ENCODE assay signal across 28 mouse cellular contexts in the genomic region with DNA sequence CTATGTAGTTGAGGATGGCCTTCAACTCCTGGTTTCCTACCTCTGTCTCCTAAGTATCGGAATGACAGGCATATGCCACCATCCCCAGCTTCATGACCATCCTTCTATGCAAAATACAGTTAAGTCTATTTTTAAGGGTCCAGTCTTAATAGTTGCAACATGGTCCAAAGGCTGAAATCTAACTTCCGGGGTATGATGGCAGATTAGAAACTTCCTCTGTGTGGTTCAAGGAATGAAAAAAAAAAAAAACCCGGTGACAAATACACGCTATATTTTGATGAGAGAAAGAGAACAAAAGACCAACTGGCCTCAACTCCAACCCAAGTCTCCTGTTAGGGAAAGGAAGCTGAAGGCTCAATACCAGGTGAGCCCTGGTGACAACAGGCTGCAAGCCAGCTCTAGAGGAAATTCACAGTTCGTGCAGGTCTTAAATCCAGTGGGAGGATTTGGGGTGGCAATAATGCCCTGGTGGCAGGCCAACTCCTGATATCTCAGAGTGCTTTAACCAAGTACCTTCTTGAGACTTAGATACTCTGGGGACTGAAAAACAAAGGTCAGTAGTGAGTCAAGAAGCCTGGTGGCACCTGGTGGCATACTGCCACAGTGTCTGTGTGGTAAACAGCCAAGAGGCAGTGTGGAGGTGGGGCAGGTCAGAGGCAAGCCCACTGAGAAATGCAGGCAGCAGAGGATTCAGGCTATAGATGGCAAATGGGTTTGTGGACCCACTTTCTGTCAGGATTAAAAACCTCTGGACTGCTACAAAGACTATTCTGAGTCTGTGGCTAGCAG. TPM values are rescaled to one million over a fixed set of nuclear protein-coding genes. Genes with fewer than 3 reads are reported as not detected.
DNase-seq lines count a peak whose midpoint lies in the region; ATAC-seq and TF ChIP-seq lines count a peak whose summit lies in the region.
"Had no signal": no experiment of that assay in that cellular context is flagged by ENCODE, and none has a peak within 500 bp of the region (broad histone marks: within the 10 kb centered on the region; RNA-seq: fewer than 3 reads in every experiment).

No protein-coding gene starts in this region.

- intact Hi-C loops in left cerebral cortex, postnatal 10 days (cut with DNase I) = no loop called here

- peak; percentile 46 for DNase-seq in MEL (ENCODE audit: low read depth, low spot score)
- peak; percentile 21 for DNase-seq in lung, postnatal 25 days (ENCODE audit: low spot score)
- DNase-seq in thymus, postnatal 10 days (ENCODE audit: low spot score in 2 of 2) = no peak
- DNase-seq in left cerebral cortex, postnatal 10 days (ENCODE audit: extremely low spot score in 1 of 2, low spot score in 2 of 2) = no peak
- DNase-seq: adrenal gland, postnatal 14 days; cerebellum, adult 2 months; cerebellum, postnatal 25 days; forebrain, postnatal 0 days; gastrocnemius, postnatal 10 days; kidney, adult 2 months; kidney, postnatal 4 days; layer of hippocampus, postnatal 36 days; liver; midbrain, embryonic 14.5 days; retina, postnatal 1 day; right cerebral cortex, postnatal 14 days; thymus, postnatal 14 days had no signal

- TF ChIP-seq CTCF in MEL (IDR thresholded peaks at IDR 0.05 in 2 of 3, conservative IDR thresholded peaks at IDR 0.05 in 1 of 3; ENCODE audit: control insufficient read depth in 1 of 3, insufficient read depth in 1 of 3, low read depth in 2 of 3, low read length in 3 of 3, poor library complexity in 1 of 3, severe bottlenecking in 1 of 3) = no peak

- WGBS in neural tube, embryonic 15.5 days = 95% methylated on average over 5 of the region's 5 CpGs

- TF ChIP-seq RAD21 in MEL (IDR thresholded peaks at IDR 0.05; ENCODE audit: low read depth, low read length) = no peak

- no peak overlapping the region for H3K4me3 ChIP-seq in MEL (ENCODE audit: control insufficient read depth in 1 of 2, insufficient read depth in 1 of 2, low read depth in 2 of 2, low read length in 2 of 2)
- no peak overlapping the region for H3K4me3 ChIP-seq in neural tube, embryonic 15.5 days (replicated peaks)
- H3K4me3 ChIP-seq: heart, embryonic 10.5 days; heart, embryonic 15.5 days; hindbrain, embryonic 12.5 days; intestine, embryonic 15.5 days; lung, embryonic 15.5 days; stomach, embryonic 15.5 days had no signal

- H3K27me3 ChIP-seq in MEL (ENCODE audit: control insufficient read depth in 1 of 2, insufficient read depth in 2 of 2, low read length in 2 of 2) = no peaks in the 10 kb centered on the region
- H3K27me3 ChIP-seq in neural tube, embryonic 15.5 days (replicated peaks) = no peaks in the 10 kb centered on the region
- H3K27me3 ChIP-seq: heart, embryonic 15.5 days; hindbrain, embryonic 12.5 days; intestine, embryonic 15.5 days; lung, embryonic 15.5 days; stomach, embryonic 15.5 days had no signal

- no peaks in the 10 kb centered on the region for H3K9me3 ChIP-seq in MEL (replicated peaks; ENCODE audit: insufficient read depth, low read length)
- no peaks in the 10 kb centered on the region for H3K9me3 ChIP-seq in neural tube, embryonic 15.5 days (replicated peaks)
- H3K9me3 ChIP-seq: heart, embryonic 10.5 days; heart, embryonic 15.5 days; hindbrain, embryonic 12.5 days; intestine, embryonic 15.5 days; lung, embryonic 15.5 days; stomach, embryonic 15.5 days had no signal

- H3K4me2 ChIP-seq in neural tube, embryonic 15.5 days = no peak overlapping the region
- H3K4me2 ChIP-seq: heart, embryonic 15.5 days; hindbrain, embryonic 12.5 days; intestine, embryonic 15.5 days; lung, embryonic 15.5 days; stomach, embryonic 15.5 days had no signal

- peak; percentile 39 to 55; a peak in 3 of 4 replicates for TF ChIP-seq EP300 in MEL (IDR thresholded peaks at IDR 0.05; ENCODE audit: low read depth in 1 of 2, low read length in 2 of 2)

- ATAC-seq in common myeloid progenitor, adult 5-6 weeks (replicated peaks; ENCODE audit: low read depth, poor library complexity, severe bottlenecking) = peak; percentile 52; the same call in 1 of the 2 replicates
- peak; percentile 74 for ATAC-seq in megakaryocyte-erythroid progenitor cell, adult 5-6 weeks (replicated peaks; ENCODE audit: low FRiP score, low TSS enrichment, poor library complexity, severe bottlenecking)
- ATAC-seq in neural tube, embryonic 15.5 days (ENCODE audit: low FRiP score) = no peak
- ATAC-seq: forebrain, postnatal 0 days; hindbrain, postnatal 0 days; intestine, embryonic 15.5 days had no signal

- peak overlapping the region; percentile 38 for H3K27ac ChIP-seq in MEL (ENCODE audit: control insufficient read depth, low read depth, low read length)
- H3K27ac ChIP-seq in neural tube, embryonic 15.5 days (replicated peaks) = no peak overlapping the region
- H3K27ac ChIP-seq: heart, embryonic 10.5 days; heart, embryonic 15.5 days; hindbrain, embryonic 12.5 days; hindbrain, postnatal 0 days; intestine, embryonic 15.5 days; liver, embryonic 14.5 days; lung, embryonic 15.5 days; stomach, embryonic 15.5 days had no signal

- no peak for TF ChIP-seq POLR2A in MEL (IDR thresholded peaks at IDR 0.05; ENCODE audit: control insufficient read depth in 1 of 2, insufficient read depth in 1 of 2, low read depth in 1 of 2, low read length in 2 of 2, poor library complexity in 1 of 2)

- no peaks in the 10 kb centered on the region for H3K79me2 ChIP-seq in MEL (ENCODE audit: control insufficient read depth, insufficient read depth, low read length, poor library complexity)

- peaks cover 0 to 15% of the 10 kb centered on the region in 2 experiments; a peak in 2 of 4 replicates for H3K36me3 ChIP-seq in MEL (ENCODE audit: control insufficient read depth in 1 of 2, insufficient read depth in 2 of 2, low read length in 2 of 2)
- H3K36me3 ChIP-seq in neural tube, embryonic 15.5 days = no peaks in the 10 kb centered on the region
- H3K36me3 ChIP-seq: heart, embryonic 10.5 days; heart, embryonic 15.5 days; hindbrain, embryonic 12.5 days; intestine, embryonic 15.5 days; lung, embryonic 15.5 days; stomach, embryonic 15.5 days had no signal

- H3K4me1 ChIP-seq in MEL (ENCODE audit: control insufficient read depth in 1 of 2, insufficient read depth in 2 of 2, low read length in 2 of 2) = peaks cover 10 to 15% of the 10 kb centered on the region in 2 experiments
- H3K4me1 ChIP-seq in neural tube, embryonic 15.5 days = no peaks in the 10 kb centered on the region
- H3K4me1 ChIP-seq: heart, embryonic 15.5 days; hindbrain, embryonic 12.5 days; intestine, embryonic 15.5 days; lung, embryonic 15.5 days; stomach, embryonic 15.5 days had no signal

- H3K9ac ChIP-seq in MEL (ENCODE audit: control insufficient read depth, low read depth, low read length, poor library complexity, severe bottlenecking) = peak overlapping the region; percentile 46
- H3K9ac ChIP-seq in neural tube, embryonic 15.5 days (replicated peaks) = no peak overlapping the region
- H3K9ac ChIP-seq: forebrain, postnatal 0 days; heart, embryonic 15.5 days; hindbrain, embryonic 12.5 days; intestine, embryonic 15.5 days; liver, embryonic 14.5 days; lung, embryonic 15.5 days; stomach, embryonic 15.5 days had no signal

TF ChIP-seq in MEL, 35 proteins besides CTCF, POLR2A, EP300 and RAD21:
- TF ChIP-seq GATA1 (IDR thresholded peaks at IDR 0.05; ENCODE audit: low read depth, low read length) (peak; percentile 33; the same call in 1 of the 2 replicates), JUND (IDR thresholded peaks at IDR 0.05; ENCODE audit: low read depth, low read length) (no peak), TCF12 (IDR thresholded peaks at IDR 0.05; ENCODE audit: low read depth, low read length) (no peak), GABPA (IDR thresholded peaks at IDR 0.05; ENCODE audit: low read depth, low read length) (no peak), KAT2A (conservative IDR thresholded peaks at IDR 0.05; ENCODE audit: low read depth, low read length) (no peak), ETS1 (IDR thresholded peaks at IDR 0.05; ENCODE audit: low read depth, low read length) (peak; percentile 13; the same call in 1 of the 2 replicates), USF2 (IDR thresholded peaks at IDR 0.05; ENCODE audit: borderline replicate concordance in 1 of 2, insufficient read depth in 1 of 2, low read depth in 1 of 2, low read length in 2 of 2) (no peak), UBTF (IDR thresholded peaks at IDR 0.05; ENCODE audit: borderline replicate concordance, insufficient read depth, low read depth, low read length) (no peak), MAZ (IDR thresholded peaks at IDR 0.05; ENCODE audit: low read depth, low read length) (no peak), ZNF384 (IDR thresholded peaks at IDR 0.05; ENCODE audit: low read depth, low read length) (peak; percentile 93), MEF2A (IDR thresholded peaks at IDR 0.05; ENCODE audit: extremely low read depth, insufficient replicate concordance, low read depth, low read length, poor library complexity, severe bottlenecking) (no peak), TBP (IDR thresholded peaks at IDR 0.05; ENCODE audit: low read depth, low read length) (no peak), RCOR1 (IDR thresholded peaks at IDR 0.05; ENCODE audit: low read depth, low read length) (0 out of 2 replicates have a peak, but pooled peaks have one; percentile 27), NELFE (IDR thresholded peaks at IDR 0.05; ENCODE audit: low read depth, low read length) (no peak), MYC (IDR thresholded peaks at IDR 0.05; ENCODE audit: low read depth, low read length) (no peak), CHD1 (IDR thresholded peaks at IDR 0.05; ENCODE audit: low read depth, low read length) (no peak), ZKSCAN1 (IDR thresholded peaks at IDR 0.05; ENCODE audit: low read depth, low read length) (peak; percentile 19; the same call in 1 of the 2 replicates), POLR2AphosphoS5 (IDR thresholded peaks at IDR 0.05; ENCODE audit: borderline replicate concordance, low read depth, low read length) (no peak), MAX (IDR thresholded peaks at IDR 0.05; ENCODE audit: low read length) (no peak), SIN3A (IDR thresholded peaks at IDR 0.05; ENCODE audit: low read length) (0 out of 2 replicates have a peak, but pooled peaks have one; percentile 12), CHD2 (IDR thresholded peaks at IDR 0.05; ENCODE audit: low read length) (no peak), ELF1 (IDR thresholded peaks at IDR 0.05; ENCODE audit: low read depth, low read length) (peak; percentile 51), POLR2AphosphoS2 (IDR thresholded peaks at IDR 0.05; ENCODE audit: low read length) (no peak)

RNA-seq across cellular contexts. Expression of gene Rcl1, which starts 56.7 kb away (rescaled TPM):
- total RNA-seq in MEL (2012; rRNA removed) = 75.1 and 86.4 TPM in 2 replicates
- 100 to 1,000 TPM in 1 of 2 experiments, not detected in 1; 122 TPM for polyA plus RNA-seq in MEL (2012; ENCODE audit: insufficient read depth in 1 of 2, insufficient read length in 2 of 2, low read depth in 1 of 2, low replicate concordance in 2 of 2, missing spikeins in 1 of 2)
- total RNA-seq in common myeloid progenitor, adult 5-6 weeks (2017) = 80.3 and 97.2 TPM in 2 replicates
- total RNA-seq in megakaryocyte-erythroid progenitor cell, adult 5-6 weeks (2014; fragmentation: Nextera tagmentation) = 51.2 and 73.7 TPM in 2 replicates
- total RNA-seq in megakaryocyte-erythroid progenitor cell, adult 5-6 weeks (2017) = 99.9 and 100 TPM in 2 replicates
- 10 to 100 TPM; 19.6 to 19.8 TPM for total RNA-seq in left cerebral cortex, postnatal 10 days (2021)
- polyA plus RNA-seq in neural tube, embryonic 15.5 days (2015; fragmentation: Nextera tagmentation; extraction: Ambion mirVana) = 41.0 and 49.0 TPM in 2 replicates

Comparison
In these comparisons a context has a peak if more than half of its experiments do, and no peak if none do; other contexts are left out.
1. DNase-seq: peak in MEL (single experiment) and lung, postnatal 25 days (single experiment); none in thymus, postnatal 10 days (0 of 2) and left cerebral cortex, postnatal 10 days (0 of 2).